Mouse (Mus musculus): Measurements from ENCODE around the gene Rhob.

DNA sequence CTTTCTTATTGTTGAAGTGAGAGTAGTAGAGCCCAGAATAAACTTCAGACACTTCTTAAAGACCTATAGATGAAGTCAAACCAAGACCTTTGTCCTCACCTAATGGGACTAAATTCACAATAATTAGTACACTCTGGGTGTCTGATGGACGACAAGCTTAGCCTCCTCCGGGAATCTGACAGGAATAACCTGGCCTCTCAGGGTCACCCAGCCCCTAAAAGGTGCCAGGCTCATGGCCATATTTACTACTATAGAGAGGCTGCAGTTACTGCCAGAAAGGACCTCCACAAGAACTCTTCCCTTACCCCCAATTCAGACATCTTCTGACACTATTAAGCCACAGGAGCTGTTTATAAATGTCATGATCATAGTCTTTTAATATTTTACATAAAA lies 2.5 kb downstream of the Rhob start:
- TF ChIP-seq CTCF (IDR thresholded peaks at IDR 0.05) (no peak), POLR2A (IDR thresholded peaks at IDR 0.05; ENCODE audit: insufficient read depth, low read depth, low read length) (no peak)

Measured in heart, adult 2 months (tissue).